Mouse (Mus musculus) adrenal gland, adult (tissue): Measurements from ENCODE around the gene Dhx57.
A peak's percentile ranks its signal among the peaks of the same experiment; 100 is the strongest.

Experiments
- DNase-seq, 2 experiments: peaks; one replicate each; pipeline ENCODE4 v3.0.0; 2022 to 2023; ENCODE audit warnings: low spot score in 1 of 2; ENCODE audit not compliant: inconsistent age in 2 of 2

Gene Dhx57

GRCm38 (mm10) chr17:80205657-80206056, 84.6 kb downstream of the Dhx57 start:
- DNase-seq: peak in 1 of 2 experiments; percentile 54

GRCm38 (mm10) chr17:80199160-80199778, 91.0 kb downstream of the Dhx57 start:
- DNase-seq: no peak

GRCm38 (mm10) chr17:80193075-80193474, 97.2 kb downstream of the Dhx57 start:
- peak in 1 of 2 experiments; percentile 59 for DNase-seq
